Mouse (Mus musculus) liver, adult 2 months (tissue): ENCODE results near the gene Gm9508.

ENCODE experiments used
- CTCF ChIP-seq: fragments of 200-500 bp; IDR thresholded peaks from 2 replicates; pipeline ENCODE4 v1.5.1; 2011; ENCODE audit warnings: low read depth, low read length, control low read depth
- POLR2A ChIP-seq: fragments of 200-500 bp; IDR thresholded peaks from 2 replicates; pipeline ENCODE4 v1.6.1; 2011; ENCODE audit warnings: low read length, control low read depth; ENCODE audit not compliant: insufficient read depth; ENCODE audit errors: extremely low read depth

DNA sequence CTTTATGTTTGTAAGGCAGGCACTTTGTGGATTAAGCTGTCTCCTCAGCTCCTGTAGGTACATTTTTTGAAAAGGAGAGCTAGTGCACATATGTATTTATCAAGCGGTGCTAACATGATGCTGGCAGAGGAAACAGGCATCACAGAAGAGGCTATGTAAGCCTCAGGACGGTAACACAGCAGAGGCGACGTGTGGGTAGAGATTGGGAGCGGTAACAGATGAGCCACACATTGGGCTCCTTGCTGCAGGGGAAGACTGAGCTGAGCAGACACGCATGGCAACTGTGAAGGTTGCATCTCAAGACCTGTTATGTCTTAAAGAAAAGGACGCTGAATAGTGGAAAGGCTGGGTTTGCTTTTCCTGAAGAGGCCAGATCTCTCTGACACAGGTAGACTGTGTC is 14.0 kb downstream of the Gm9508 start:
- TF ChIP-seq POLR2A (no peak), CTCF (no peak)
